Mouse (Mus musculus) liver, adult 2 months (tissue): ENCODE results near the gene Ttc34.

Experiments
- CTCF ChIP-seq: fragments of 200-500 bp; IDR thresholded peaks from 2 replicates; pipeline ENCODE4 v1.5.1; 2011; ENCODE audit warnings: low read depth, low read length, control low read depth
- POLR2A ChIP-seq: fragments of 200-500 bp; IDR thresholded peaks from 2 replicates; pipeline ENCODE4 v1.6.1; 2011; ENCODE audit warnings: low read length, control low read depth; ENCODE audit not compliant: insufficient read depth; ENCODE audit errors: extremely low read depth

DNA sequence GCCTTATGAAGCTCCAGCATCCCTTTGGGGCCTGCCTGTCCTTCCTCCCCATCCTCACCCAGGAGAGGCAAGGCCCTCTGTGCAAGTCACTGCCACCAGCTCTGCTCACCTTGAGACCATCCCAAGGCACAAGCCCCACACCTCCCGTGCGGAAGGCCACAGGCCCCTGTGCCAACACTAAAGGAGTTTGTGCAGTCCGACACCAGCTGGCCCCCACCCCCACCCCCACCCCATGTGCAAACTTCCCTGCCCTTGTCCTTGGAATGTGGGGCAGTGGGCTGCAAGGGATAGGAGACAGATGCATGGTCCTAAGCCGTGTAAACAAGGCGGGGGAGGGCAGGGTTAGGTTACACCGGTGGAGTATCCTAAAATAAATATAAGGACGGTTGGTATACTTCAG is 43.8 kb upstream of the Ttc34 start:
- TF ChIP-seq CTCF (no peak), POLR2A (no peak)
